Mouse (Mus musculus) cortical plate, adult 2 months (tissue): ENCODE measurements around the gene Galm.

ENCODE experiments used
- CTCF ChIP-seq: fragments of 200-500 bp; IDR thresholded peaks from 2 replicates; pipeline ENCODE4 v1.5.1; 2011; ENCODE audit warnings: mild to moderate bottlenecking, control low read depth, low read length; ENCODE audit not compliant: insufficient read depth; ENCODE audit errors: extremely low read depth
- POLR2A ChIP-seq: fragments of 200-500 bp; IDR thresholded peaks from 2 replicates; pipeline ENCODE4 v1.6.1; 2011; ENCODE audit warnings: mild to moderate bottlenecking, low read length, control low read depth; ENCODE audit not compliant: insufficient read depth; ENCODE audit errors: extremely low read depth

DNA sequence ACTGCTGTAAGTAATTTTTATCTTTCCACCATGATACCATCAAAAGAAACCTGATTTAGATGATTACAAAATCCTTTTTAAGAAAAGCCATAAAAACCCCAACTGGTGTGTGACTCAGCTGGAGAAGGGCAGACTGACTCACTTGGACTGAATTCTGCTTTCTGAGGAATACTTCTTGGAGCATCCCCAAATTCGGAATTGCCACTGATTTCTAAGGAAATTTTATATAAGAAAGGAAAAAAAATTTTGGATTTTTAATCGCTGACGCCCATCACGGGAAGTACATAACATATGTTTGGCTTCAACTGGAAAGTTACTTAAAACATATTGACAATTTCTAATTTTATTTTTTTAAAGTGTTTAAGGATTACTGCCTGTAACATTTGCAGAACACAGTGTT lies 48.5 kb upstream of the Galm start:
- TF ChIP-seq POLR2A (no peak), CTCF (no peak)
